Comparison of ENCODE assay signal across 9 mouse cellular contexts in genomic region chr7:145056320-145056719, GRCm38 (mm10).
A peak's percentile ranks its signal among the peaks of the same experiment; 100 is the strongest.
DNase-seq lines count a peak whose midpoint lies in the region; ATAC-seq lines count a peak whose summit lies in the region.
"Had no signal": no experiment of that assay in that cellular context is flagged by ENCODE, and none has a peak within 500 bp of the region (broad histone marks: within the 10 kb centered on the region; RNA-seq: fewer than 3 reads in every experiment).

No protein-coding gene starts in this region.

- 0 out of 2 replicates have a peak, but pooled peaks cover 5% of the 10 kb centered on the region for H3K9me3 ChIP-seq in heart, embryonic 10.5 days

- ATAC-seq in granulocyte monocyte progenitor cell, adult 5-6 weeks (replicated peaks; ENCODE audit: poor library complexity, severe bottlenecking): no peak
- ATAC-seq: intestine, postnatal 0 days had no signal

- WGBS in large intestine, adult 2 months: 26% methylated on average over 7 of the region's 7 CpGs
- WGBS in heart, embryonic 10.5 days: 62% methylated on average over 7 of the region's 7 CpGs

- H3K4me1 ChIP-seq in heart, embryonic 10.5 days: 0 out of 2 replicates have a peak, but pooled peaks cover 4% of the 10 kb centered on the region

- no peak overlapping the region for H3K27ac ChIP-seq in heart, embryonic 10.5 days

- H3K36me3 ChIP-seq in heart, embryonic 10.5 days: no peaks in the 10 kb centered on the region

- DNase-seq in right cerebral cortex, postnatal 14 days: peak; percentile 13
- no peak for DNase-seq in right cerebral cortex, postnatal 36 days (ENCODE audit: low spot score in 2 of 2)
- DNase-seq in fat pad, adult 2 months (ENCODE audit: extremely low read depth, low read depth, low spot score): peak; percentile 77
- peak; percentile 8 for DNase-seq in large intestine, adult 2 months (ENCODE audit: low read depth, low spot score)
- DNase-seq in urinary bladder, postnatal 36 days (ENCODE audit: low spot score in 2 of 2): peak; percentile 22 to 27
- DNase-seq in heart, embryonic 10.5 days (ENCODE audit: low spot score): no peak
- DNase-seq: thymus, adult 18-20 months had no signal

- H3K4me3 ChIP-seq in heart, embryonic 10.5 days: no peak overlapping the region

- peaks cover 12% of the 10 kb centered on the region for H3K27me3 ChIP-seq in heart, embryonic 10.5 days (ENCODE audit: insufficient read depth, poor library complexity, severe bottlenecking)

Comparison
In these comparisons a context has a peak if more than half of its experiments do, and no peak if none do; other contexts are left out.
1. DNase-seq: peak in right cerebral cortex, postnatal 14 days (single experiment), fat pad, adult 2 months (single experiment), large intestine, adult 2 months (single experiment) and urinary bladder, postnatal 36 days (2 of 2); none in right cerebral cortex, postnatal 36 days (0 of 2) and heart, embryonic 10.5 days (single experiment).